Mouse (Mus musculus) testis, postnatal 14 days (tissue): ENCODE measurements around the gene Serpina9.

Experiments used
- DNase-seq: peaks from one replicate; pipeline ENCODE4 v3.0.0; 2021; ENCODE audit warnings: low spot score

Serpina9 gene

DNA sequence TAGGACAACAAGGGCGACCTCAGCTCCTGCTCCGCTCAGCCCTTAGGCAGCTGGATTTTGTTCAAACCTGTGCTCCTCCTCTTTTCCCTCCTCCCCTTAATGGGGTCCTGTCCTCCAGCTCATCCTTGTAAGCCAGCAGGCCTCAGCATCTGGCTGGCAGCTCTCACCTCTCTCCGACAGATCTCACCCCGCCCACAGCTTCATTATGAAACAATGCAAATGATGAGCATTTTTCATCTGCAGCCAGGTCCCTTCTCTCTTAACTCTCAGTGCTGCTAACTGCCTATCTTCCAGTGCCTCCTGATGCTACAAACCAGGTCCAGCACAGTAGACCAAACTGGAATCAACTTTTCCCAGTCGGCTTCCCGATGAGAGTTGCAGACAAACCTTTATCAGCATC, at the start of gene Serpina9:
Gene Serpina9, minus strand, starts transcription at position 136 of the 400 bp plus-strand sequence.
- no peak for DNase-seq

DNA sequence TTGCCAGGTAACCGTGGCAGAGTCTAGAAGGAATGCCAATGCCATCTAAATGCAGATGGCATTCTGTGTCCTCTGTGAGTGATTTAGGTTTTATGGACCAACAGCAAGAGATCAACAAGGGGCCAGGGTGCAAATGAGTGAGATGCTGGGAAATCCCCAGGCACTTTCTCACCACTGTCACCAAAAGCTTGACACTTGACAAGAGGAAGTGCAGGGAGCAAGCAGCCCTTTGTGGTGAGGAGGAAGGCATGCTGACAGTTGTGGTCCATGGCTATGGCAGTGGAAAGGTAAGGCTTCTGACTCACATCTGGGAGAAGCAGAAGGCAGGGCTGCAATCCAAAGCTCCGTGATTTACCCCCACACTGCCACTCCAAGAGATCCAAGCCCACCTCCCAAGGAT, 48.3 kb upstream of the Serpina9 start:
- no peak for DNase-seq

DNA sequence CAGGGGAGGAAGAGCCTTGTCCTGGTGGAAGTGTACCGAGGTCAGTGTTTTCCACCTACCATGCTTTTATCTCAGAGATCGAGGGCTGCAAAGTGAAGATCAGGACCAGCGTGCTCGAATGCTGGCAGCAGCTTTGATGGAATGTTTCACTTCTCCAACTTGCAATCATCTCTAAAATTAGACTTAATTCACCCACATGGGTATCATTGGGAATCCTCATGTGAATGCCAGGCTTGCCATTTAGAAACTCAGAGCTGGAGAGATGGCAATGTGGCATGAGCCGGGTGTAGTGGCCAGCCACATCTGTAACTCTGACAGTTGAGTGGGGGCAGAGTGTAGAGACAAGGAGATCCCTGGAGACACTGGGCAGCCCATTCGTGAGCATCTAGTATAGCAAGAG, 46.6 kb upstream of the Serpina9 start:
- no peak for DNase-seq

DNA sequence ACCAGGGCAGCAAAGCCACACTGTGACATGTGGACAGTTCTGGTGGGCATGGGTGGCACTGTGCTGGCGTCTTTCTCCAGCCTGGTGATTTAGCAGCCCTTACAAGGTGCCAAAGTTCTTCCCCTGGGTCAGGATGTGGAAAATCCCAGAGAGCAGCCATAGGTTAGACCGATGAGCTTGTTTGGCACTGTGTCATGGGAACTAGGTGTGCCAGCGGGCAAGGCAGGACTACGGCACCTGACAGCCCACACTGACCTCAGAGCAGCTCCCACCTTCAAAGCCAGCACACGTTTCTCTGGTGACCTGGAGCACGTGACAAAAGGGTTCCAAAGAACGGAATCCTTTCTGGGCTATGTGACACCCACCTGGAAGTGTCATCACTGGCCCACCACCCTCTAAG, 44.0 kb upstream of the Serpina9 start:
- no peak for DNase-seq

DNA sequence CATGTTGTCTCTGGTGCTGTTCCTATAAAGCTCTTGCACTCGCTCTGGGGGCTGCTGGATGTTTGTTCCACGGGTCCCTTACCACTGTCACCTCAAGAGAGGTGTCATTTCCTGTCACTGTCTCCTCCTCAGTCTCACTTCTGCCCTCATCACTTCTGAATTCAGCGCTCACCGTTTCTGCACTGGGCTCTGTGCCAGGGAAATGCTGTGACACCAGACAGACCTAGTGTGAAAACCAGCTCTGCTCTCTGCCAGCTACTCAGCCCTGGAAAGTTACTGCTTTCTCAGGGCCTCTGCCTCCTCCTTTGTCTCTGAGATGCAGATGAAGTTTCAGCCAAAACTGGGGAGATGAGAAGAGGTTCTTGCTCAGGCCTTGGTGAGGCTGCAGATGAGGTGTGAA, 43.5 kb upstream of the Serpina9 start:
- DNase-seq: no peak

DNA sequence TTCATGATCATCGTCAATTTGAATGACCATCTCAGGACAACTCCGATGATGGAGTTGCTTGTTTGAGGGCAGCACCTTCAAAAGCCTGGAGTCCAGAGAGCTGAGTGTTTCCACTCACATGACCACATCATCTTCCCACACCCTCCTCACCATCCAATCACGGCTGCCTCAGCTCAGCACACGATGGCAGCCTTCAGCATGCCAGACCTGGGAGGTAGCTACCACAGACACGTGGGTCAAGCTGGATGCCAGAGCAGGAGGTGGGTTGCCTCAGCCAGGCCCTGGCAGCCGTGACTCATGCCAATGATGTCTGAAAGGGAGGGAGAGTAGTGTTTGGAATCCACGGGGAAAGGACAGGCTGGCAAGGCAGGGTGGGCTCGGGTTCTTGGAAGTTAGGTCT, 42.2 kb upstream of the Serpina9 start:
- no peak for DNase-seq

DNA sequence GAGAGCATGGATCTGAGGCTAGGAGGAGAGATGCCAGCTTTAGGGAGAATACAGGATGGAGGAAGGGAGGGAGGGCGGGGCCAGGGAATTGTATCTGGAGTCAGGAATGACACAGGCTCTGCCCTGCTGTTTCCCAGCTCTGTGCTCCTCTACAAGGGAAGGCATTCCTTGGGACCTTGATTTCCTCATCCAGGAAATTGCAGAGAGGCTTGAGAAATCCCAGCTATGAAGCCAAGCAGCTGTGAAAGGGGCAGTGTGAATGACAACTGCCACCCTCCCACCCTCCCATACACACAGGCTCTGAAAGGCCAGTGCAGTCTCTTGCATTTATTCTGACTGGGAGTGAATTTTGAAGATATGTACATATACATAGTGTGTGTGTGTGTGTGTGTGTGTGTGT, 40.4 kb upstream of the Serpina9 start:
- no peak for DNase-seq

DNA sequence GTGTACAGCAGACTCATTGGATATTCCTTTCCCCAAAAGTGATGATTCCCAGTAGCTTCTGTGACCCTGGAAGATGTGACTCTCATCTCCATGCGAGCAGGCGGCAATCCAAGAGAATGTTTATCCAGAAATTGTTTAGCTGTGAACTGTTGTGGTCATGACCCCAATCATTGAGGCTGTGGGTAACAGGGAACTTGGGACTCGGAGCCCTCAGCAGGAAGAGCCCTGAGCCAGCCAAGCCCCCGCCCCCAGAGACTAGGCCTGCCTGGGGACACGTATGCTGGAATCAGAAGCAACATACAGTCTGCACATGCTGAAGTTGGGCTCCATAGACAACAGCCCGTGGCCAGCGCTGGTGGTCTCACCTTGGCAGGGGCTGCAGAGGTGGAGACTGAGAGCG, 32.2 kb upstream of the Serpina9 start:
- no peak for DNase-seq

DNA sequence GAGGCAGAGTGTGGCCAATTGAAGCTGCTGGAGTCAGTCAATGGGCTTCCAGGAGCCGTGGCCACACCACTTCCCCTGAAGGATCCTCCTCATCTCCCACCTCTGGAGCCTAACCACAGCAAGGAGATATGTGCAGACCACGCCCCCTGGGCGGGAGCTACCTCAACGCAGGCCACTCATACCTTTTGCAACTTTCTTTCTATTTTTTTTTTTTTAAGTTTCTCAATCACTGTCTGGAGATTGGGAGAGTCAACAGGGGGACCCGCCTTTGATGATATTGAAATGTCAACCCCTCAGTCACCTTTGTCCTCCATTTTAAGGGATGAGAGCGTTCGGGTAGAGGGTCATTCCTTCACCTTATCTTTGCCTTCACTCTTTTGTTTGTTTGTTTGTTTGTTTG, 30.8 kb upstream of the Serpina9 start, which contains the start of gene Serpina12:
Gene Serpina12, minus strand, starts transcription at position 101 of the 400 bp plus-strand sequence.
- DNase-seq: no peak

DNA sequence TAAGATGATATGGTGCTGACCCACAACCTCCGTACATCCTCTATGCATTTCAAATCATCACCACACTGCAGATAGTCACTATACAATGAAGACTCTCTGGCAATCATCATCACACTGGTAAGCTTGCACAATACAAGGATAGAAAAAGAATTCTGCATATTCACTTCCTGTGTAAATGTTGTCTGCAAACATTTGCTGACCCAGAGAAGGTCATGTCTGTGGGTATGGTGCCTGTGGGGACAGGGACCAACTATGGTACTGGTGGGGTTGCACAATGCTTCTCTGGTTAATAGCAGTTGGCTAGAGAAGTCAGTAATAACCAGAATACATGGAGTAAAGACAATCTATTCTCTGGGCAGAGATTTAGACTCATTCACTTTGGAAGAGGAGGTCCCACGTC, 29.2 kb upstream of the Serpina9 start:
- DNase-seq: no peak

DNA sequence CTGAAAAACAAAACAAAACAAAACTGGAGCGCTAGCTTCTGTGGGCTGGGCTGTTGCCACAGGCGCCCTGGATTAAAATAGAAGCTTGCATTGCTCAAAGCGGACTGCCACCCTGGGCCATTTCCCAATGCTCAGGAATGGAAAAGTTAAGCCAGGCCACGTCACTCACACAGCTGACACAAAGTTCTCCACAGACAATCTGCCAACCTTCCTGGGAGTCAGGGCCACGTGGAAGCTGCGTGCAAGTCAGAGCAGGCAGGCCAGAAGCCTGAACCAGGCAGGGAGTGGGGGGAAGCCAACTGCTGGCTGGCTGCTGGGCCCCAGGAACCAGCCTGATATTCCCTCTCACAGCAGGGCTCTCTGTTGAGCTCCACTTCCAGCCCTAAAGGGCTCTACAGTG, 27.8 kb upstream of the Serpina9 start:
- no peak for DNase-seq

DNA sequence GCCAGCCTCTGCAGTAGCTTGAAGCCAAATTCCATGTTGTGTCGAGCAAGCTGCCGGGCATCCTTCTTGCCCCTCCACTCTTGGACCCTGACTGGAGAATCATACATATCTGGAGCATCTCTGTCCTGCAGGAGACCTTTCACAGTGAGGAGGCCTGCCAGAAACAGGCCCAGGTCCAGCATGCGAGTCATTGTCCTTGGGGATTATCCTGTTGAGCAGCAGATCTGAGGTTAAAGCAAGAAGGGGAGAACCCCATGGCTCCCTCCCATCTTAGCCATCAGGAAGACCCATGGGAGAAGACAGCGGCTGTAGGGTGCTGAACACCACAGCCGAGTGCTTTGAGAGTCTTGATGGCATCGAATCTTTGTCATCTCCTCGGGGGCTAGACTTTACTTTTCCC, 24.6 kb upstream of the Serpina9 start:
- no peak for DNase-seq

DNA sequence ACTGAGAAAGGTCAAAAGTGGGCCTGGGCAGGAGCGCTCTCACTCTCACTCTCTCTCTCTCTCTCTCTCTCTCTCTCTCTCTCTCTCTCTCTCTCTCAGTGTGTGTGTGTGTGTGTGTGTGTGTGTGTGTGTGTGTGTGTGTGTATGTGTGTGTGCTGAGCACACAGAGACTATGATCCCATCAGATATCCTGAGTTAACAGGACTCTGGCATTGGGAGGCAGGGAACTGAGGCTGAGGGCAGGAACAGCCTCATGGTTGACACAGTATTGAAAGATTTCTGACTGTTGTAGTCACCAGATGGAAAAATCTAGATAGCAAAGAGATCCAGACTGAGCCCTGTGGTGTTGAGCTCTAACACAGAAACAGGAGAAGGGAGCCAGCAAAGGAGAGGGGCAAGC, 20.2 kb upstream of the Serpina9 start:
- no peak for DNase-seq

DNA sequence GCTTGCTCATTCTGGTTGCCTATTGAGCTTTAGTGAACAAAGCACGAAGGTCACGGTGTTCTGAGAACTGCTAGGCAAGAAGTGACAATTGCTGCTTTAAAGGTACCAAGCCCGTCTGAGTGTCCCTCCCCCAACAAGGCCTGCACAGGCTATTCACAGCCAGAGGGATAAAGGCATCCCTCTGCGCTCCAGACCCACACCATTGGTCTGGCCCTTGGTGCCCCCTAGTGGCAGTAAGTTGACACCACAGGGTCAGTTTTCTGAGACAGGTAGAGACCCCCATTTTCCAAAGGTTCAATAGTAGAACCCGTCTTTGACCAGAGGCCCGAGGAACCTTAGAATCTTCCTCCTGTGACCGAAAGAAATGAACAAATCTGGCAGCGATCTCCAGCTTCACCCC, 16.4 kb upstream of the Serpina9 start:
- peak; percentile 29 for DNase-seq

DNA sequence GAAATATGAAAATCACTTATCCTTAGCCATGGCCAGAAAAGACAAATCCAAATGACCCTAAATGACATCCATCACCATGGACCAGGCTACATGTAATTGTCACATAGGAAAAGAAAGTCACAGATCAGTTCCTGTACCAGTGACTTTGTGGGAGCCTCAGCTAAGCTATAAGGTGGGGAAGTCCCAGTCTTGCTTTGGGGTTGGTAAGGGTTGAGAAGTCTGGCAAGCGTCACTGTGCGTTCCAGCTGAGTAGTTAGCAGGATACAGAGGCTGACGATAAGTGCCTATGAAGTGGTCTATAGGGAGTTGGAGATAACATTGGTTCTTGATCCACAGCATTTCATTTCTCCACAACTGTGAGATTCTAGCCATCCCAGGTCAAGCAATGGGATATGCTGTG, 1.7 kb upstream of the Serpina9 start:
- DNase-seq: no peak

DNA sequence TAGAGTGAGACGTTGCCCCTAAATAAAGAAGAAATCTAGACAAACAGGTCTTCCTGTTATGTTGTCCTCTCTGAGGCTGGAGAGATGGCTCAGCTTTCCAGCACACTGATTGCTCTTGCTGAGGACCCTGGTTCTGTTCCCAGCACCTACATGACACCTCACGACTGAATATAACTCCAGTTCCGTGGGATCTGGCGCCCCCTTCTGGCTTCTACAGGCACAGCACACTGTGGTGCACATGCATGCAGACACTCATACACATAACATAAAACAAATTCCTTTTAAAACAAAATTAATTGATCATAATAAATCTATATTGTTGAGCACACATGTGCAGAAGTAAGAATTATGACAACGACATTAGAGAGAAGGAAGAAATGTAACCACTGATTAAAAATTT, 8.9 kb downstream of the Serpina9 start:
- DNase-seq: no peak

DNA sequence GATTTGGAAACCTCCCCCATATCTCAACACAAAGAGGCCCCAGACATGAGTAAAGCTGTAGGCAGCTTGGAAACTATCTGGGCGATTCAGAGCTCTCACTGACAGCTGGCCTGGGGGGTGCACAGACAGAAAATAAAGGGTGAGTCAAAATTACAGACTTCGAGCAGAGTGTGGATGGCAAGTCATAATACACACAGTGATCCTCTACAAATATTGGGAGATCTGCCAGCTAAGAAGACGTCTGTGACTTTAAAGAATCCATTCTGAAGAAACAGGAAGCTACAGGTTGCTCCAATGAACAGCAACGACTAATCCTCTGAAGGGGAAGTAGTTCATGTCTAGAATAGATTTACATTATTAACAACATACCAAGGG, 10.3 kb downstream of the Serpina9 start:
- peak; percentile 9 for DNase-seq

DNA sequence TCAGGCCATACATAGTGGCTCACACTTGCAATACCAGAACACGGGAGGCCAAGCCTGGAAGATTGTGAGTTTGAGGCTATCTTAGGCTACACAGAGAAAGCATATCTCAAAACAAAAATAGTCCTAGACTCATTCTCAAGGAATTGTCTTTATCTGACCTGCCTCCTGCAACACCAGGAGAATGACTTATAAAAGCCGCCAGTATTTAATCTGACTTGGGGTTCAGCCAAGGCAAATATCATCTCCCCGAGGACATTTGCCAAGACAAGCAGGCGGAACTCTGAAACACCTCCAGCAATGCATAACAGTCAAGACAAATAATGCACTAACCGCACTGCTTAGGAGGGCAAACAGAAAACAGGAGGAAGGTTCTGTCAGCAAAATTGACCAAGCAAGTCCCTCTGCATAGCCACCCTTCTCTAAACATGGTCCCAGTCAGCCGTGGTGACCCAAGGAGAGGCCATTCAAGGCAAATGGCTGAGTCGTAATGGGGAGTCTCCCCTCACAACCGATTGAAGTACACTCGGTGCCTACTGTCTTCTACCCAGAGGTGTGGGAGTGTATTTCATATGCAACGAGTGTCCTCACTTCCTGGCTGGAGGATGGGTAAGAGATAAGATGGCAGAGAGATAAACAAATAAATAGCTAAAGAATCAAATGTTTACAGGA, 10.9 kb downstream of the Serpina9 start:
- peak; percentile 41 for DNase-seq

DNA sequence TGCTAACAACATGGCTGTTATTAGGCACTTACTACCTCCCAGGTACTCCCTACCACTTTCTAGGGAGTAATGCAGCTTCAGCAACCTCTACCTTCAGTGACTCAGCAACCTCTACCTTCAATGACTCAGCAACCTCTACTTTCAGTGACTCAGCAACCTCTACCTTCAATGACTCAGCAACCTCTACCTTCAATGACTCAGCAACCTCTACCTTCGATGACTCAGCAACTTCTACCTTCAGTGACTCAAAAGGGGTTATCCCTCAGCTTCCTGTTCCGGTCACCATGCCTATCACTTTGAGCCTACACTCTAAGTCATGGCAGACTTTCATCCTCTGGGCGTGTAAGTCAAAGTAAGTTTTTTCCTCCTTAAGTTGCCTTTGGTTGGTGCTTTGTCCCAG, 13.0 kb downstream of the Serpina9 start:
- no peak for DNase-seq

DNA sequence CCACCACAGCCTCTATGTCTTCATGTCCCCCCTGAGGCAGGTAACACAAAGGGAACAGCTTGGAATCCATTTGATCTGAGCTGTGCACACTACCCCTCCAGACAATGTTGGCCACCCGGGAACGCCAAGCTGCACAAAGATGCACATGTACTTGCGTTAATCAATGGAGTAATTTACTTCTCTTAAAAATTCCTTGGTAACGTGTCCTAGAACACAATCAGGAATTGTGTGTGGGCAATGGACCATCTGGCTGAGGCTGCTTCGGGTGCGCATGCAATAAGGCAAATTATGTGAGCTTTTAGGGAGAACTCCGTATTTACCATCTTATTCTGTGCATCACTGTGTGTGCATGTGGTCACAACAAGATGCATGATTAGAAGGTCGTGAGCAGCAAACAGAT, 13.9 kb downstream of the Serpina9 start:
- no peak for DNase-seq

DNA sequence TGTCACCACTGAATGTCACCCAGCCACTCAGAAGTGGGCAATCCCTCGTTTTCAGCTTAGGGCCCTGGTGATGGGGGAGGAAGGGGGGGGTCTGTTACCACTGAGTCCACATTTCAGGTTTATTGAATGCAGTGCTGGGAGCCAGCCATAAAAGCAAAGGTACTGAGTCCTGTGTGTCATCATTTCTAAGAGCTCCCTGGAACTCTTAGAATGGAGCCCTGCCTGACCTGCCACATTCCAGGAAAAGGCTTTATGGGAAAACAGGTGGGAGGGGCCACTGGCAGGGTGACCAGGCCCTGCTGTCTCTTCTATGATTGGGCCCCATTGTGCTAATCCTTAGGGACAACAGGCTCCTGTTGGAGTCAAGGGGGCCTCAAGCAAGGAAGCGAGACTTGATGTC, 17.0 kb downstream of the Serpina9 start:
- no peak for DNase-seq

DNA sequence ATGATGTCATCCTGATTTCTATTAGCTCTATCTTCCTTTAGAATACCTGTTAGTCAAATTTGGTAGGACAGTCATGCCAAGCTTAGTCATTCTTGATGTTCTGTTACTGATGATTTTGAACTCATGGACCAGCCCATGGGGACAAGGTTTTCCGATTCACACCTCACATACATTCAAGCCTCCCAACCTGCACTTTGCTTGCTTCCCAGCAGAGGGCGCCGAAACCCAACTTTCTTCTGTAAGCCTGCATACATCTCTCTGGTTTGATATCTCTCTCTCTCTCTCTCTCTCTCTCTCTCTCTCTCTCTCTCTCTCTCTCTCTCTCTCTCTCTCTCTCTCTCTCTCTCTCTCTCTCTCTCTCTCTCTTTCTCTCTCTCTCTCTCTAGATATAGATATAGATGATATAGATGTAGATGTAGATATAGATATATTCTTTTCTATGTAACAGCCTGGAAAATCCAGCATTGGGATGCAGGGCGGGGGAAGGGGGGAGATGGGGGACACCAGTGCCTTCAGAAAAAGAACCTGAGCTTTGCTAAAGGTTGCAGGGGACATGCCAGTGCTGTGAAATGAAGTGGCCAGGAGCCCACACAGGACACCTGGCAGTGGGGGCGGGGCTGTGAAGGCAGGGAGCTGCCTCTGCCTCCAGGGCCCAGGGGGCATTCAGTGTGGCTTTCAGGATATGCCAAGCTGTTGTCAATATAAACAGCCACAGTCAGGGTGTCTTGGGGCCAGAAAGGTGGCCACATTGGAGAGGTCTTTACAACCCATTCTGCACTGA, 18.1 kb downstream of the Serpina9 start:
- peak; percentile 31 for DNase-seq

DNA sequence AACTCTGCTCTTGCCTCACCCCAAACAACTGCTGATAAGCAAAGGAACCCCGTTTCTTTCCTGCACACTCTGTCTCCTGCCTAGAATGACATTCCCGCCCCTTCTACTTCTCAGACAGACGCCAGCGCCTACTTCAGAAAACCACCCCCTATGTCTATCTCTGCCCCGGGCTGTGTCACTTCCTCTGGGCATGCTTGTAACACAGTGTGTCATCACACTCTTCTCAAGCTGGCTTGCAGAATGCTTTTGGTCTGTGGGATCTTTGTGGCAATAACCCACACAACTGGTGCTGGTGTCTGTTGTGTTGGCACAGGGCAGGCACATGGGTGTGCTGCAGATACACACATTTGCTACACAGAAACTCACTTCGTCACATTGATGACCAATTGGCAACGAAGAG, 20.6 kb downstream of the Serpina9 start:
- DNase-seq: no peak

DNA sequence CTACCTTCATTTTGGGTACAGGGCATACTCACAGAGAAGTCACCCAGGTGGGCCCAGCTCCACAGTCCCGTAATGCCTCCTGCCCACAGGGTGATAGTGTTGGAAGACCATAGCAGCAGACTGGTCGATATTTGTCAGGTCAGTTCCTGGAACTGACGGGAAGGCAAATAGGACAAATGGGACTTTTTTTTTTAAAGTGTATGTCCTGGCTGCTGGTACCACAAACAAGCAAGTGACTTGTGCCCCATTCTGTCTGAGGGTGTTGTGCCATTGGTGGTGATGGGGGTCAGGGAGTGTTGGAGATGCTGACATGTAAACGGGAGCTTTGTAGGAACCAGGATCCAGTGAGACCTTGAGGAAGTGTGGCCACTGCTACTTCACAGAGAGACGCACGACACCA, 23.7 kb downstream of the Serpina9 start, which contains the start of gene Serpina11:
Gene Serpina11, minus strand, starts transcription at position 101 of the 400 bp plus-strand sequence.
- DNase-seq: no peak
